Comparison of ENCODE assay signal across 8 mouse cellular contexts in genomic region chr13:6836351-6837074, GRCm38 (mm10).
A peak's percentile ranks its signal among the peaks of the same experiment; 100 is the strongest.
DNase-seq lines count a peak whose midpoint lies in the region; ATAC-seq and TF ChIP-seq lines count a peak whose summit lies in the region.

No protein-coding gene starts in this region.

- no peaks in the 10 kb centered on the region for H3K9me3 ChIP-seq in heart, postnatal 0 days (replicated peaks; ENCODE audit: control insufficient read depth, low read length)
- H3K9me3 ChIP-seq in forebrain, embryonic 12.5 days, result no peaks in the 10 kb centered on the region
- no peaks in the 10 kb centered on the region for H3K9me3 ChIP-seq in stomach, embryonic 16.5 days (replicated peaks; ENCODE audit: control insufficient read depth, low read length)

- TF ChIP-seq POLR2A in bone marrow macrophage, adult 2 months (IDR thresholded peaks at IDR 0.05; ENCODE audit: borderline replicate concordance, low read depth, low read length), result no peak
- TF ChIP-seq POLR2A in kidney, adult 2 months (IDR thresholded peaks at IDR 0.05; ENCODE audit: low read depth, low read length), result no peak

- no peaks in the 10 kb centered on the region for H3K36me3 ChIP-seq in heart, postnatal 0 days (replicated peaks; ENCODE audit: control insufficient read depth, insufficient read depth, low read length)
- no peaks in the 10 kb centered on the region for H3K36me3 ChIP-seq in forebrain, embryonic 12.5 days (replicated peaks)
- no peaks in the 10 kb centered on the region for H3K36me3 ChIP-seq in kidney, adult 2 months (ENCODE audit: control insufficient read depth, insufficient read depth, low read length)
- no peaks in the 10 kb centered on the region for H3K36me3 ChIP-seq in stomach, embryonic 16.5 days (ENCODE audit: control insufficient read depth, insufficient read depth, low read length)

- no peak overlapping the region for H3K4me2 ChIP-seq in heart, postnatal 0 days (ENCODE audit: low read depth, low read length)
- no peak overlapping the region for H3K4me2 ChIP-seq in forebrain, embryonic 12.5 days
- no peak overlapping the region for H3K4me2 ChIP-seq in stomach, embryonic 16.5 days (ENCODE audit: low read depth, low read length)

- TF ChIP-seq CTCF in heart, postnatal 0 days (IDR thresholded peaks at IDR 0.05; ENCODE audit: low read depth), result peak; percentile 67
- TF ChIP-seq CTCF in bone marrow macrophage, adult 2 months (IDR thresholded peaks at IDR 0.05; ENCODE audit: low read depth, low read length), result peak; percentile 41; the same call in 1 of the 2 replicates
- peak; percentile 68 for TF ChIP-seq CTCF in kidney, adult 2 months (conservative IDR thresholded peaks at IDR 0.05; ENCODE audit: insufficient read depth, insufficient read length, low read depth, low read length)

- no peak for TF ChIP-seq EP300 in heart, postnatal 0 days (IDR thresholded peaks at IDR 0.05; ENCODE audit: low read depth)

- H3K4me3 ChIP-seq in heart, postnatal 0 days (ENCODE audit: low read depth, low read length), result no peak overlapping the region
- H3K4me3 ChIP-seq in bone marrow macrophage, adult 2 months (ENCODE audit: insufficient read depth, low read length), result no peak overlapping the region
- H3K4me3 ChIP-seq in forebrain, embryonic 12.5 days (replicated peaks), result no peak overlapping the region
- no peak overlapping the region for H3K4me3 ChIP-seq in kidney, adult 2 months (ENCODE audit: insufficient read depth, low read depth, low read length)
- H3K4me3 ChIP-seq in stomach, embryonic 16.5 days (replicated peaks; ENCODE audit: low read length), result no peak overlapping the region

- peak; percentile 9 for DNase-seq in heart, postnatal 0 days (ENCODE audit: low spot score)
- no peak for DNase-seq in heart, adult 9 months (ENCODE audit: low spot score in 2 of 2)
- DNase-seq in kidney, adult 2 months, result peak; percentile 63
- peak; percentile 51 for DNase-seq in left cerebral cortex, postnatal 4 days
- DNase-seq in naive thymus-derived CD4-positive, alpha-beta T cell, adult 2 months (ENCODE audit: low read depth), result peak; percentile 7

- WGBS in heart, postnatal 0 days, result 33% methylated on average over 6 of the region's 6 CpGs
- 22% methylated on average over 6 of the region's 6 CpGs for WGBS in forebrain, embryonic 12.5 days
- WGBS in kidney, adult 2 months, result 40% methylated on average over 6 of the region's 6 CpGs
- WGBS in stomach, embryonic 16.5 days, result 47% methylated on average over 6 of the region's 6 CpGs

- intact Hi-C loops in left cerebral cortex, postnatal 4 days (cut with DNase I), result loop anchor here (10.0 kb wide), 2 partner anchors 1338 to 1948 kb away; no protein-coding TSS in a partner anchor

- H3K27ac ChIP-seq in heart, postnatal 0 days (ENCODE audit: low read depth), result no peak overlapping the region
- no peak overlapping the region for H3K27ac ChIP-seq in bone marrow macrophage, adult 2 months (ENCODE audit: insufficient read depth, low read depth, low read length)
- H3K27ac ChIP-seq in forebrain, embryonic 12.5 days, result no peak overlapping the region
- no peak overlapping the region for H3K27ac ChIP-seq in kidney, adult 2 months (ENCODE audit: insufficient read depth, low read depth, low read length)
- H3K27ac ChIP-seq in stomach, embryonic 16.5 days (ENCODE audit: low read length), result no peak overlapping the region

- no peak overlapping the region for H3K9ac ChIP-seq in heart, postnatal 0 days (replicated peaks; ENCODE audit: low read depth, low read length)
- no peak overlapping the region for H3K9ac ChIP-seq in forebrain, embryonic 12.5 days
- no peak overlapping the region for H3K9ac ChIP-seq in stomach, embryonic 16.5 days (ENCODE audit: low read length)

- no peaks in the 10 kb centered on the region for H3K27me3 ChIP-seq in heart, postnatal 0 days (ENCODE audit: control insufficient read depth, insufficient read depth, low read length)
- 0 out of 2 replicates have a peak, but pooled peaks cover 3% of the 10 kb centered on the region for H3K27me3 ChIP-seq in forebrain, embryonic 12.5 days
- H3K27me3 ChIP-seq in kidney, adult 2 months (replicated peaks; ENCODE audit: control insufficient read depth, insufficient read depth, low read length), result no peaks in the 10 kb centered on the region
- no peaks in the 10 kb centered on the region for H3K27me3 ChIP-seq in stomach, embryonic 16.5 days (ENCODE audit: control insufficient read depth, insufficient read depth, low read length)

- no peaks in the 10 kb centered on the region for H3K4me1 ChIP-seq in heart, postnatal 0 days (ENCODE audit: control insufficient read depth, insufficient read depth)
- no peaks in the 10 kb centered on the region for H3K4me1 ChIP-seq in bone marrow macrophage, adult 2 months (ENCODE audit: control insufficient read depth, insufficient read depth, low read length)
- H3K4me1 ChIP-seq in forebrain, embryonic 12.5 days, result no peaks in the 10 kb centered on the region
- H3K4me1 ChIP-seq in kidney, adult 2 months (ENCODE audit: control insufficient read depth, insufficient read depth, low read length), result no peaks in the 10 kb centered on the region
- H3K4me1 ChIP-seq in stomach, embryonic 16.5 days (ENCODE audit: control insufficient read depth, insufficient read depth, low read length), result no peaks in the 10 kb centered on the region

- 0 out of 2 replicates have a peak, but pooled peaks have one; percentile 36 for ATAC-seq in heart, postnatal 0 days (ENCODE audit: insufficient read depth, low read depth)
- ATAC-seq in forebrain, embryonic 12.5 days (ENCODE audit: low FRiP score), result peak; percentile 94
- 0 out of 2 replicates have a peak, but pooled peaks have one; percentile 53 for ATAC-seq in stomach, embryonic 16.5 days (ENCODE audit: insufficient read depth, low FRiP score)

Comparison
In these comparisons a context has a peak if more than half of its experiments do, and no peak if none do; other contexts are left out.
1. DNase-seq: peak in heart, postnatal 0 days (single experiment), kidney, adult 2 months (single experiment), left cerebral cortex, postnatal 4 days (single experiment) and naive thymus-derived CD4-positive, alpha-beta T cell, adult 2 months (single experiment); none in heart, adult 9 months (0 of 2).
2. ATAC-seq: peak in every context shown above with its lines; median percentile 94 in forebrain, embryonic 12.5 days; 53 in stomach, embryonic 16.5 days; 36 in heart, postnatal 0 days.
3. Peak in every context shown above with its lines, with median percentiles within 50 percentile points of each other: CTCF ChIP-seq.